Mouse (Mus musculus) kidney, postnatal 0 days (tissue): ENCODE measurements at regions not wholly inside any gene's neighbourhood (a gene's known extent, or its start where the extent isn't known, plus 50 kb on each side); places are given as distances from the start of the nearest gene placed in this dataset.

Source experiments
- ATAC-seq: fragments of 200-750 bp; cut with Nextera tagmentation; replicated peaks from 2 replicates; pipeline ENCODE4 v1.8.0; 2017; ENCODE audit warnings: low read depth, moderate number of reproducible peaks, moderate TSS enrichment, moderate library complexity; ENCODE audit not compliant: low FRiP score
- DNase-seq: peaks from one replicate; pipeline ENCODE4 v3.0.0-alpha.2; 2016; ENCODE audit warnings: low spot score
- H3K27ac ChIP-seq: fragments of 300-500 bp; sonication (generic); 2 replicates; pipeline ENCODE4 v1.5.1; 2014; ENCODE audit warnings: mild to moderate bottlenecking
- H3K27me3 ChIP-seq: fragments of 300-500 bp; sonication (generic); 2 replicates; pipeline ENCODE4 v1.6.1; 2014; ENCODE audit warnings: low read length, mixed read lengths; ENCODE audit not compliant: insufficient read depth
- H3K36me3 ChIP-seq: fragments of 300-500 bp; sonication (generic); 2 replicates; pipeline ENCODE4 v1.6.1; 2014; ENCODE audit warnings: low read length, mixed read lengths; ENCODE audit not compliant: insufficient read depth
- H3K4me1 ChIP-seq: fragments of 300-500 bp; sonication (generic); replicated peaks from 2 replicates; pipeline ENCODE4 v1.6.1; 2014; ENCODE audit warnings: antibody characterized with exemption, low read length, mixed read lengths; ENCODE audit not compliant: insufficient read depth
- H3K4me2 ChIP-seq: fragments of 300-500 bp; sonication (generic); 2 replicates; pipeline ENCODE4 v1.6.1; 2014; ENCODE audit warnings: mild to moderate bottlenecking, low read length, moderate library complexity, mixed read lengths
- H3K4me3 ChIP-seq: fragments of 300-500 bp; sonication (generic); replicated peaks from 2 replicates; pipeline ENCODE4 v1.5.1; 2014; ENCODE audit warnings: low read depth, low read length
- H3K9ac ChIP-seq: fragments of 300-500 bp; sonication (generic); 2 replicates; pipeline ENCODE4 v1.6.1; 2014; ENCODE audit warnings: low read depth, low read length
- H3K9me3 ChIP-seq: fragments of 300-500 bp; sonication (generic); replicated peaks from 2 replicates; pipeline ENCODE4 v1.6.1; 2016; ENCODE audit warnings: low read length, inconsistent platforms, mixed read lengths
- CTCF ChIP-seq: IDR thresholded peaks from 2 replicates; pipeline ENCODE4 v1.5.1; 2016; ENCODE audit warnings: antibody characterized with exemption, low read depth, mild to moderate bottlenecking, moderate library complexity
- WGBS: fragments of 180-500 bp; shearing (Covaris S2); extraction: QIAGEN DNeasy Blood & Tissue Kit; methylation state at CpG from one replicate; pipeline ENCODE4 v1.1.7; 2014; 5-methylcytosine and 5-hydroxymethylcytosine counted together

- TF ChIP-seq CTCF: no peak
- no peaks in the 10 kb centered on the region for H3K9me3 ChIP-seq
- no peaks in the 10 kb centered on the region for H3K4me1 ChIP-seq
- peak; percentile 14 for DNase-seq
- 48% methylated on average over 5 of the region's 5 CpGs for WGBS
- no peak overlapping the region for H3K9ac ChIP-seq
- no peak overlapping the region for H3K27ac ChIP-seq
- no peak overlapping the region for H3K4me3 ChIP-seq
- no peaks in the 10 kb centered on the region for H3K36me3 ChIP-seq
- no peak for ATAC-seq
- no peaks in the 10 kb centered on the region for H3K27me3 ChIP-seq
- no peak overlapping the region for H3K4me2 ChIP-seq
Measured at GRCm38 (mm10) chr1:184447161-184447667, 285.2 kb downstream of the Hlx start.

GRCm38 (mm10) chr1:184444189-184444588 lies 288.2 kb downstream of the Hlx start:
- TF ChIP-seq CTCF: no peak
- H3K4me3 ChIP-seq: no peak overlapping the region

GRCm38 (mm10) chr1:184442701-184443100 lies 289.7 kb downstream of the Hlx start:
- no peak overlapping the region for H3K9ac ChIP-seq
- H3K4me3 ChIP-seq: no peak overlapping the region
- ATAC-seq (no peak), DNase-seq (no peak)
- H3K4me1 ChIP-seq: peaks cover 5% of the 10 kb centered on the region; the same call in 1 of the 2 replicates
- no peak for TF ChIP-seq CTCF
- no peaks in the 10 kb centered on the region for H3K27me3 ChIP-seq
- no peak overlapping the region for H3K4me2 ChIP-seq
- H3K27ac ChIP-seq: no peak overlapping the region
- no peaks in the 10 kb centered on the region for H3K9me3 ChIP-seq
- H3K36me3 ChIP-seq: no peaks in the 10 kb centered on the region
- 69% methylated on average over 3 of the region's 3 CpGs for WGBS

More at GRCm38 (mm10) chr1:184444189-184444588, 288.2 kb downstream of the Hlx start:
- Histone ChIP-seq H3K36me3 (no peaks in the 10 kb centered on the region), H3K4me2 (no peak overlapping the region), H3K9ac (no peak overlapping the region), H3K9me3 (no peaks in the 10 kb centered on the region), H3K4me1 (peaks cover 5% of the 10 kb centered on the region; the same call in 1 of the 2 replicates), H3K27ac (no peak overlapping the region), H3K27me3 (no peaks in the 10 kb centered on the region)
- DNase-seq (no peak), ATAC-seq (no peak)
- WGBS: 84% methylated on average over 10 of the region's 10 CpGs

- Histone ChIP-seq H3K27me3 (no peaks in the 10 kb centered on the region), H3K36me3 (no peaks in the 10 kb centered on the region), H3K27ac (peak overlapping the region; percentile 44; the same call in 1 of the 2 replicates), H3K4me2 (peak overlapping the region; percentile 61), H3K4me3 (peak overlapping the region; percentile 35), H3K9me3 (no peaks in the 10 kb centered on the region), H3K4me1 (peaks cover 5% of the 10 kb centered on the region; the same call in 1 of the 2 replicates), H3K9ac (peak overlapping the region; percentile 45)
- 3% methylated on average over 18 of the region's 18 CpGs for WGBS
- DNase-seq (peak; percentile 72), ATAC-seq (peak; percentile 43; the same call in 1 of the 2 replicates)
- no peak for TF ChIP-seq CTCF
Measured at GRCm38 (mm10) chr1:184441005-184441557, 291.3 kb downstream of the Hlx start.

- peak; percentile 31 for DNase-seq
- no peak for TF ChIP-seq CTCF
- H3K4me1 ChIP-seq: peaks cover 5% of the 10 kb centered on the region; the same call in 1 of the 2 replicates
Measured at GRCm38 (mm10) chr1:184439506-184439905, 292.9 kb downstream of the Hlx start.

GRCm38 (mm10) chr1:184436387-184436786 lies 296.0 kb downstream of the Hlx start:
- no peaks in the 10 kb centered on the region for H3K9me3 ChIP-seq
- H3K27ac ChIP-seq: no peak overlapping the region
- no peak for ATAC-seq
- H3K4me1 ChIP-seq: peaks cover 5% of the 10 kb centered on the region; the same call in 1 of the 2 replicates
- H3K4me2 ChIP-seq: no peak overlapping the region
- no peaks in the 10 kb centered on the region for H3K36me3 ChIP-seq
- no peak for DNase-seq
- H3K9ac ChIP-seq: no peak overlapping the region
- no peaks in the 10 kb centered on the region for H3K27me3 ChIP-seq
- TF ChIP-seq CTCF: no peak
- H3K4me3 ChIP-seq: no peak overlapping the region
- WGBS: 88% methylated on average over 3 of the region's 3 CpGs

More at GRCm38 (mm10) chr1:184439506-184439905, 292.9 kb downstream of the Hlx start:
- Histone ChIP-seq H3K27ac (no peak overlapping the region), H3K9me3 (no peaks in the 10 kb centered on the region), H3K9ac (no peak overlapping the region), H3K36me3 (no peaks in the 10 kb centered on the region), H3K27me3 (no peaks in the 10 kb centered on the region), H3K4me2 (no peak overlapping the region), H3K4me3 (no peak overlapping the region)
- WGBS: 45% methylated on average over 3 of the region's 3 CpGs
- no peak for ATAC-seq
